Mouse (Mus musculus) cerebellum, adult 18-20 months (tissue): Measurements from ENCODE around the gene Prx.

Experiments used
- DNase-seq, 2 experiments: peaks; one replicate each; pipeline ENCODE4 v3.0.0; 2021

The Prx gene

DNA sequence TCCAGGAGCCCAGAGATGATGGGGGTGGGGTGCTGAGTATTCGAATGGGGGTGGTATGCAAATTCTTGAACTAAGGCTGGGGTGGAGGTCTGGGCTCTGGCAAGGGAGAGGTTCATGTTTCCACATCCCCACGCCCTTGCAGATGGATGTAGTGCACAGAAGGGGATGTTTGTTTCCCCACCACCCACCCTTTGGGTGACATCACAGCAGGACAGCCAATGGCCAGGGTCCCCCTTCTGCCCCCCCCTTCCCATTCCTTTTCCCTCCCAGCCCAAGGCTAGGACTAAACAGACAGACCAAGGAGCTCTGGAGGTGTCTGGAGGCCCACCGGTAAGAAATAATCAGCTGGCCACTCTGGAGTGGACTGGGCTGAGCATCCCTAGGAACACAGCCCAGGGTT, at the start of gene Prx:
Gene Prx, plus strand, starts transcription at position 289 of the 400 bp plus-strand sequence.
- DNase-seq, result no peak

DNA sequence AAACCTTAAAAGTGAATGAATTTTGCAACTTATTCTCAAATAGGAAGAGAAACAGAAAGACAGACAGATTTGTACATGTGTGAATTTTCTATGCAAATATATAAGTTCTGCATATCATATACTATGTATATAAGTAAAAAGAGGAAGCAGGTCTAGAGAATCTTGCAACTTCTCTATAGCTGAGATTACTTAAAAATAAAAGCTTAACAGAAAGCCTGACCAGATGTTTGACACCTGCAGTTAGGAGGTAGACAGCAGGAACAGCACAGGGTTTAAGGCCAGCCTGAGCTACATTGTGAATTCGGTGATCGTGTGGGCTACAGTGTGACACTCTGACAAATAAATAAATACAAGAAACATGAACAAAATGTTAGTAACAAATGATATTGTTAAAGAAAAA, 47.8 kb upstream of the Prx start:
- DNase-seq, result no peak

DNA sequence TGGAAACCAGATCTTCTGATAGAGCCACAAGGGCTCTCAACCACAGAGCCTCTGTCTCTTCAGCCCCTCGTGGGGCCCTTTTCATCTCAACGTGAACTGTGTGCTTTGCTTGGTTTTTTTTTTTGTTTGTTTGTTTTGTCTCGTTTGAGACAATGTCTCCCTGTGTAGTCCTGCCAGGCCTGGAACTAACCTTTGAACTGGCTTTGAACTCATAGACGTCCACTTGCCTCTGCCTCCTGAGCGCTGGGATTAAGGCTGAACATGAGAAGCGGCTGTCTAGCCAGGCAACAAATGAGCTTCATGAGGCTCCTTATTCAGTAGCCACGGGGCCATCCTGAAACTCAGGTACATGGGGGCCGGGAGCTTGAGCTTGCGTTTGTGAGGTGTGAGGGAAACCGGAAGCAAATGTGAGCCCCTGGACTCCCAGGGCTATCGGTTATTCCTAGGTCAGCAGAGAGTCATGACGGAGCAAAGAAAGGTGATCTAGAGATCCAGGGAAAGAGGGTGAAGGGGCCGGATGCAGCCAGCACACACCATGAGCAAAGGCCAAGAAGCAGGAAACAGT, 46.8 kb upstream of the Prx start:
- no peak for DNase-seq

DNA sequence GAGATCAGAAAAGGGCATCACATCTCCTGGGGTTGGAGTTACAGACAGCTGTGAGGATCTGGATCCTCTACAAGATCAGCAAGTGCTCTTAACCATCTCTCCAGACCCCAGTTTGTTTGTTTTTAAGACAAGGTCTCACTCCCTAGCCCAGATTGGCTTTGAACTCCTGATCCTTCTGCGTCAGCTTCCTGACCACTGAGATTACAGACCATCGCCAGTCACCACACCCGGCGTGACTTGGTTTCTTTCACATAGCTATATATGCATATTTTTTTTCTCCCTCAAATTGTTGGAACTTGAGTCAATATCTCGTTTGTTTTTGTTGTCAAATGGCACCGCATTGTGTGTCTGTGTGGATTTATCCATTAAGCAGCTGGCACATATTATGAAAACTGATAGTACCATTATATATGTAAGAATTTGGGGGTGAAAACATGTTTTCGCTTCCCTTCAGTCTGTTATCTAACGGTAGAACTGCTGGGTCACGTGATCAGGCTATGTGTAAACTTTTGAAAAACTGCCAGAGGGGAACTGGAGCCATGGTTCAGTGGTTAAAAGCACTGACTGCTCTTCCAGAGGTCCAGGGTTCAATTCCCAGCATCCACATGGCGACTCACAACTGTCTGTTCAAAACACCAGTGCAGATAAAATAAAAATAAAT, 44.5 kb upstream of the Prx start:
- no peak for DNase-seq

DNA sequence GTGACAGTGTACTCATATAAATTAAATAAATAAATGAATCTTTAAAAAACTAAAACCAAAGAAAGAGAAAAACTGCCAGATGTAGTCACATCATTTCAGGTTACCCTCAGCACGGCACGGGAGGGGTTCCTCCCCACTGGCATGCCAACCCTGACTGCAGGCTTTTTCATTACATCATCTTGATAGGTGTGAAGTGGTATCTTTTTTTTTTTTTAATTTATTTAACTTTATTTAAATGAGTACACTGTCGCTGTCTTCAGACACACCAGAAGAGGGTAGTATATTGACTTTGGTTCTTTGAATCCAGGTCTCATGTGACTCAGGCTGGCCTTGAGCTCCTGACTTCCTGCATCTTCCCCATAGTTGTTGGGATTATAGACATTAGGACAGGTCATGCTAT, 43.9 kb upstream of the Prx start:
- DNase-seq, result no peak

DNA sequence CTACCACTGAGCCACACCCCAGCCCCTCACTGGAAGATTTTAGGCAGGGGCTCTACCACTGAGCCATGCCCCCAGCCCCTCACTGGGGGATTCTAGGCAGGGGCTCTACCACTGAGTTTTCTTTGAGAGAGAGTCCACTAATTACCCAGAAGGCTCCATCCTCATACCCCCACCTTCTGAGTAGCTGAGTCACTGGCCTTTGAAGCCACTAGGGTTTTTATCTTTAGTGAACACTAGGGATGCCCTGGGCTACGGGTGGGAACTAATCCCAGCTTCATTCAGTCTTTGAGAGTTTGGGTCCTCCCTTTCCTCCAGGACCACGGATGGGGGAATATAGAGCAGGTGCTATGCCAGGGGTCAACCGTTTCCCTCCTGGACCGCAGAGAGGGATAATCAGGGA, 40.5 kb upstream of the Prx start:
- no peak for DNase-seq

DNA sequence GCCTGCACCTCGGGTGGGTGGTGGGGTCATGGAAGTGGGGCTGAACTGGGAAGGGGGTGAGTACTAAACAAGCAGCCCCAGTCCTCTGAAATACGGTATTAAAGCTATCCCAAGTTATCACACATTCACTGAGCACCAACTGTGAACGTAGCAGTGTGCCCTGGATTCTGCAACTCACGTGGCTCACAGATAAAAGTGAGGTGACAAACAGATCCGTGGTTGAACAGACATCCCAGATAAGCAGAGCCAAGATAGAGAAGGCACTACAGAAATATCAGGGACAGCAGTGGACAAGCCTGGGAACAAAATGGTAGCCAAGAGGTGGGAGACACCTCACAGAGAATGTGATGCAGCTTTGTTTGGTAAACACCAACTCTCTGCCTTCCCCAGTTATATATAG, 39.5 kb upstream of the Prx start:
- no peak for DNase-seq

DNA sequence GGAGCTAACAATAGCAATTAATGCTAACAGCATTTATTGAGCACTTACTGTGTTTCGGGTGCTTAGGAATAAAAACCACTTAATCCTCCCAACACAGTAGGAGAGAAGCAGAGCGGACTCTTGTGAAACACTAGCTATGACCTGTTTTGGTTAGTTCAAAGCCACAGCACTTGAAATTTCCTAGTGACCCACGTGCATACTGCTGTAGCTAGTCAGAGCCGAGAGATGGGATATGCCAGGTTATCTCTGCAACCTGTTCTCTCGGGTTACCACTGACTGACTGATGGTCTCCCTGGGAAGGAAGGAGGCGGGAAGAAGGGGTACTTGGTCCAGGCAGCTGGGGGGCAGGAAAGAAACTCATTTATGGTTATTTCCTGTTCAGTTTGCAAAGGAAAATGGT, 38.6 kb upstream of the Prx start:
- DNase-seq, result no peak

DNA sequence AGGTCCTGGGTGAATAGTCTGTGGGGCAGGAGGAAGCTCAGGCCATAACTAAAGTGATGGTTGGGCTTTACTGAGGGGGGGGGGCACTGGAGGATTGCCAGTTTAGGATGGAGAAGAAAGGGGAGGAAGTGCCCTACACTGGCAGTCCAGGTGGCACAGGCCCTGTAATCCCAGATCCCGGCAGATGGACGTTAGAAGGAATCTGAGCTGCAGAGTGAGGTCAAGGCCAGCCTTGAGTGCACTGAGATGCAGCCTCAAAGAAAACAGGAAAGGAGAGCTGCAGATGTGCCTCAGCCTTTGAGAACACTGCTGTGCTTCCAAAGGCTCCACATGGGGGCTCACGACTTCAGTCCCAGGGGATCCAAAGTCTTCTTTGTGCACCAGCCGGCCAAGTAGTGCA, 31.5 kb upstream of the Prx start:
- no peak for DNase-seq

DNA sequence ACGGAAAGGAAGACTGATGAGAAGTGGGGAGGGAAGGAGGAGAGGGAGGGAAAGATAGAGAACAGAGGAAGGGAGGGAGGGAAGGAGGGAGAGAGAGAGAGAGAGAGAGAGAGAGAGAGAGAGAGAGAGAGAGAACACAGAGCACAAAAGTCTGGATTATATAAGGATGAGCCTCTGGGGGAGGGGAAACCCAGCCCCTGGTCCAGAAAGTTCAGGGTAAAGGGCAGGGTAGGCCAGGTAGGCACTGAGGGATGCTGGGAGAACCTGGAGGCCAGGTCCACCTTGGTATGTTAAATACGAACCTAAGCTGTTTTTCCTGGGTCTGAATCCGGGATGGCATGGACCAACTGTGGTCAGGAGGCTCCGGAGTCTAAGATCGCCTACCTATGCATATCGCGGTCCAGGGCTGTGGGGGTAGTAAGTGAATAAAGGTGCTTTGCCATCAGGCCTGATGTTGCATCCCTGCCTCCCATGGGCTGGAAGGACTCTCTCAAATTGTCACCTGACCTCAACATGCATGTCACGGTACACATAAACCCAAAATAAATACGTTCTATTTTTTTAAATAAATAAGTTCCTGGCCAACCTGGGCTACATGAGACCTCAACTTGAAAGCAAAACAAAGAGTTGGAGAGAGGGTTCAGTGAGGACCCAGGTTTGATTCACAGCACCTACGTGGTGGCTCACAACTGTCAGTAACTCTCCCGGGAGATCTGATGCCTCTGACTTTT, 27.6 kb upstream of the Prx start:
- DNase-seq, result no peak

DNA sequence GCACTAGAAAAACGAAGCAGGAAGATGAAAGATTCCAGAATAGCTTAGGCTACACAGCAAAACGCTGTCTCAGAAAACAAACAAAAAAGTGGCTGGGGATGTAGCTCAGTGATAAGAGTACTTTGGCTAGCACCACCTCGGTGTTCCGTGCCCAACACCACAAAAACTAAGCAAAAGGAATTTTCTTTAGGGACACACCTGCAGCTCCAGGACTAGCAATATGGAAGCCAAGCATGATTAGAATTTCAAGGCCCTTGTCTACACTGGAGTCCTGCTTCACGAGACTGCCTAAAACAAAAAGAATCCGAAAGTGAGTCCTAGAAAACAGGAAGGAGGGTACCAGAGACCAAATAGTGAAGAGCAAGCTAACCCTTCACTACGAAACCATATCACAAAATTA, 26.5 kb upstream of the Prx start:
- DNase-seq, result no peak

DNA sequence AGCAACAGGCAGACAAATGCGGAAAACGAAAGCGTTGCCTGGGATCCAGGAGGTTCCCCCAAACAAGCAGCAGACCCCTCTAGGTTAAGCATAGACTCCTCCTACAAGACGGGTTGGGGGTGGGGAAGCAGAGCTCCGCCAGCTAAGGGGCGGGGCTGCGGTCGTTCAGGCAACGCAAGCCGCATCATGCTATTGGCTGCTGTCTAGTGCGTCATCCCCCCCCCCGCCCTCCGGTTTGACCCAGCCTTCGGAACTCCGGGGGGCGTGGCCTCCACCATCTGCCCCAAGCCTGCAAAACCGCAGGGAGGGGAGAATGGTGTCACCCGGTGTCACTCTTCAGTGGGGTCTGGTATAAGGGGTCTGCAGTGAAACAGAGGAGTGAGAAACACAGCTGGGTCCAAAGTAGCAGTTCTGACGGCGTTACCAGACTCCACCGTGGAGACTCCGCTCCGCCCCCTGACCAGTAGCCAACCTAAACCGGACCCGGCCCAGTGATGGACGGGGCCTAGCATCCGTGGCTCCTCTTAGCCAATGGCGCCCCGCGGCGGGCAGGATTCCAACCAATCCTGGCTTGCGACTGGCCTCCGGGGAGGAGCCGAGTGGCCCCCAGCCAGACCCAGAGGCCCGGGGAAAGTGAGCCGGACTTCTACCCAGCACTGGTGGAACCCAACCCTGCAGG, 25.8 kb upstream of the Prx start, which contains the start of gene Sertad3:
Gene Sertad3, plus strand, starts transcription at position 613 of the 679 bp plus-strand sequence.
- DNase-seq, result peak; percentile 99 to 100

DNA sequence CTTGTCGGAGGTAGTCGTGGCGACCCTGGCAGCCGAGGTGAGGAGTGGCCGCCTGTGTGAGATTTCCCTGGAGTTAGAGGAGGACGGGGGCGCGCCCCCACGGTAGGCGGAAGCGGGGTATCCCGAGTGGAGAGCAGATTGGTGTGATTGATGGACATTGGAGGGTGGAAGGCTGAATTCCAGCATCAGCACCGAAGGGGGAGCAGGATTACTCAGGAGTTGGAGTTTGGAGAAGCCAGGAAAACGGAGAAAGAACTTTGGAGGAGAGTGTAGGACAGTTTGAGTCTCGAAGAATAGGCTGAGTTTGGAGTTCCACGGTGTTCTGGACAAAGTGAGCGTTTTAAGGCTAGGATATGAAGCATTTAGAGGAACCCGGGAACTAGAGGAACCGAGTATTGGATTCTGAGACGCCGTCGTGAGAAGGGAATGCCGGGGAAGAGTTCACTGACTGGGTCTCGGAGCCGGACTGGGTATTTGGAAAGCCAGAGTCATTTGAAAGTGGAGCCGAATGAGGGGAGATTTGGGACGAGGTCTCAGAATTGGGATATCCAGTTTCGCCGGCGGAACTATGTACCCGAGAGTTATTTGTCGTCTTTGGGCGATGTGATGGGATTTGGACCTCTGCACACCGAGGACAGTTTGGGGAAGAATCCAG, 25.2 kb upstream of the Prx start:
- DNase-seq, result no peak

DNA sequence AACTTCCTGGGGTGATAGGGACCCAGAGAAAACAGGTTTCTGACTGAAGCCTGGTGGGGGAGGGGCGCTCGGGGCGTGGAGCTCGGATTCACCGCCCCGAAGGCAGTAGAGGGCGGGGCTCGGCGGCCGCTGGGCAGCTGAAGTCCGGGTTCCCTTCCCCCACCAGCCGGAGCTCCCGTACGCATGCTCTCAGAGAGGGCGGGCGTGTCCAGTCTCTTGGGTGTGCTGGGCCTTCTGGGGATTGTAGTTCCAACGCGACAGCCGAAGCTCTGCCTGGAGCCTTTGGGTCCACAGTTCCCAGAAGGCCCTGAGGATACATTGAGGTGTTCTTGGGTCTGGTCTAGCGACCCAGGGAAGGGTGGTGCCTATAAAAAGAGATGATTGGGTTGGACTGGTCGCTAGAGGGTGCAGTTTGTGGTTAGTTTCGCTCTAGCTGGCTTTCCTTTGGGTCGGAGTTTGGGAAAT, 24.6 kb upstream of the Prx start:
- peak; percentile 97 to 99 for DNase-seq

DNA sequence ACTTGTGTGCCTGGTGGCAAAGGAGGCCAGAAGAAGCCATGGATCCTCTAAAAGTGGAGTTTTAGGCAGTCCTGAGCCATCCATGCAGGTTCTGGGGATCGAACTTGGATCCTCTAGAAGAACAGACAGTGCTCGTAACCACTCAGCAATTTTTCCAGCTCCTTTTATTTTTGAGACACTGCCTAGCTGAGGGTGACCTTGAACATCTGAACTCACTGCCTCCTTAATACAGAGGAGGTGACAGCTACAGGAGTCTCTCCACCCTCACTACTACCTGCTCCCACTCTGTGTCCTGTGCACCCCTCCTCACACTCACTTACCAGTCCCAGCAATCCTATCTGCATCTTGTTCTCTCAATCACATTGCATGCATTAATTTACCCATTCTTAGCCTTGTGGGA, 23.5 kb upstream of the Prx start:
- DNase-seq, result no peak

DNA sequence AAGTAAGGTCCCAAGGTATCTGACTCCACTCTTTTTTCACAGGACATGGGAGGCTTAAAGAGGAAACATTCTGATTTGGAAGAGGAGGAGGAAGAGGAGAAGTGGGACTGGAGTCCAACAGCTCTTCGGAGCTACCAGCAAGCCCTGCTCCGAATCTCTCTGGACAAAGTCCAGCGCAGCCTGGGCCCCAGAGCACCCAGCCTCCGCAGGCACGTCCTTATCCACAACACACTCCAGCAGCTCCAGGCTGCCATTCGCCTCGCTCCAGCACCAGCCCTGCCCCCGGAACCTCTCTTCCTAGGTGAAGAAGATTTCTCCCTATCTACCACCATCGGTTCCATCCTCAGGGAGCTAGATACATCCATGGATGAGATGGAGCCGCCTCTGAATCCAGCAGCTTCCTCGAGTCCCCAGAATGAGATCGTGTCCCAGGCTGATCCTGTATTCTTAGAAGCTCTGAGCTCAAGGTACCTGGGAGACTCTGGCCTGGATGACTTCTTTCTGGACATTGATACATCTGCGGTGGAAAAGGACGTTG, 23.0 kb upstream of the Prx start:
- DNase-seq, result peak in 1 of 2 experiments; percentile 26

DNA sequence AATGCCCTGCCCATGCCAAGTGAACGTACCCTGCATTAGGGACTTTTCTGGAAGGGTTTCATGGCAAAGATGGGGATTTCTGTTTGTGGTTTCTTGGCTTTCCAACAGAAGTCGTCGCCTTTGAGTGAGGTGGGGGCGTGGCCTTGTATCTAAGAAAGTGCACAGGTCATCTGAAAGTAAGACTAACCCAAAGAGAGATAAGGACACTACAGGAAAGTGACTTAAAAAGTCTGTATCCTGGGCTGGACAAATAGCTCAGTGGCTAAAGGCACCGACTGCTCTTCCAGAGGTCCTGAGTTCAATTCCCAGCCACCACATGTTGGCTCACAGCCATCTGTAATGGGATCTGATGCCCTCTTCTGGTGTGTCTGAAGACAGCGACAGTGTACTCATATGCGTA, 20.6 kb upstream of the Prx start:
- DNase-seq, result no peak

DNA sequence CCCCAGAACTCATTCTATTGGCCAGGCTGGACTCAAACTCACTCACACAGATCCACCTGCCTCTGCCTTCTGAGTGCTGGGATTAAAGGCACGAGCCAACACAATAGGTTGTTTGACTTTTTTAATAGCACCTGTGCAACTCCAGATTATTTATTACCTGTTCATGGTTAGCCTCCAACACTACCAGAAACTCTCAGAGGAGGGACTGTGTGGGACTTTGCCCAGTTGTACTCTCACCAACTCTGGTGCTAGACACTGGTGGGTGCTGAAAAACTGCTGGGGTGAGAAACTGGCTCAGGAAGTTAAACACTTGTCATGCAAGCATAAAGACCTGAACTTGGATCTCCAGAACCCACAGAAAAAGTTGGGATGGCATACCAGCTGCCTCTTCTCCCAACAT, 19.4 kb upstream of the Prx start:
- DNase-seq, result no peak

DNA sequence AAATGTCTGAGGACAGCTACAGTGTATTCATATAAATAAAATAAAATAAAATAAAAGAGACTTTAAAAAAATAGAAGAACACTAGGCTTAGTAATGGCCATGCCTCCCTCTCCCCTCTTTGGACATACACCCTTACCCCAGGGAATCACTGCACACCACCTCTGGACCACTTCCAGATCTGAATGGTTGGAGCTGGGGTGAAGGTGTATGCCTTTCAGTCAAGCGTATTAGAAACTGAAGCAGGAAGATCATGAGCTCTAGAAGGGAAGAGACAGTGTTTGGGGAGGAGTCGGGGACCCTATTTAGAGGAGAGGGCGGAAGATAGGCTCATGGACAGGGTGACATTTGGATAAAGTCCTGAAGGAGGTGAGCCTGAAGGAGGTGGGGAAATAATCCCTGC, 18.6 kb upstream of the Prx start:
- DNase-seq, result no peak

DNA sequence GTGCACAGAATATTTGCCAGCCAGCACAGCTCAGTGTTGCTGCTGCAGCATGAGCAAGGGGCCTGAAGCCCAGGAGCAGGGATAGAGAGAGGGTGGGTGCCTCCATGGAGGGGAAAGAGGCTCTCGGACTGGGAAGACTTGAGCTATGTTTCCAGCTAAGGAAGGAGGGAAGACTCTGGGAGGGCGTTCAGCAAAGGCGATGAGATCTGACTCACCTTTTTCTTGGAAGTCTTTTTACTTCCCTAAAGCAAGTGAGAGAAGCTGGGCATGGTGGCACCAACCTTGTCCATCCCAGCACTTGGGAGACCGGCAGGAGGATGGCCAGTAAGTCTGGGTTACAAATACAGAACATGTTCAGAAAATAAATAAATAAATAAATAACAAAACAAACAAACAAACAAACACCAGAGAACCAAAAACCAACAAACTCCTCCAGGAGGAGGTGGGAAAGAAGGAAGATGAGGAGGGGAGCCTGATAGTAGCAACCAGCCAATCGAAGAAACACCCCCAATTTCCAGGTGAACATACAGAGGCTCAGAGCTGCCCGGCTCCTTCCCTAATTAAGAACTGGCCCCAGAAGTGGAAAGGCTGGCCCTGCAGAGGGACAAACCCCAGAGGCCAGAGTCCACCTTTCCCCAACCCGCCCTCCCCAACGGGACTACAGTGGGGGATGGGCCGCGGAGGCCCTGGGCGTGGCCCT, 18.0 kb upstream of the Prx start:
- peak in 1 of 2 experiments; percentile 30 for DNase-seq

DNA sequence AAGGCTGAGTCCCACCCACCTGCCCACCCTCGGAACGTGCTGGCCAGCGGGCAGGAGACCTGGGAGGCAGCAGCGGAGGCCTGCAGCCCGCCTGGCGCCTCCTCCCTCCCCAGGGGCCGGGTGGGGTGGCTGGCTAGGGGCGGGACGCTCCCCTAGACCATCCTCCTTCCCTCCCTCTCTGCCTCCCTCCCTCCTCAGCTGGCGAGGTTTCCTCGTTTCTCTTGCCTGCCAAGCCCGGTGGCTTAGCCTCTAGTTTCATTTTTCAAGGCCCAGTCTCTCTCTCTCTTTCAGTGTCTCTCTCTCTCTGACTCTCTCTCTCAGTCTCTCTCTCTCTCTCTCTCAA, 17.5 kb upstream of the Prx start:
- peak; percentile 84 to 85 for DNase-seq

DNA sequence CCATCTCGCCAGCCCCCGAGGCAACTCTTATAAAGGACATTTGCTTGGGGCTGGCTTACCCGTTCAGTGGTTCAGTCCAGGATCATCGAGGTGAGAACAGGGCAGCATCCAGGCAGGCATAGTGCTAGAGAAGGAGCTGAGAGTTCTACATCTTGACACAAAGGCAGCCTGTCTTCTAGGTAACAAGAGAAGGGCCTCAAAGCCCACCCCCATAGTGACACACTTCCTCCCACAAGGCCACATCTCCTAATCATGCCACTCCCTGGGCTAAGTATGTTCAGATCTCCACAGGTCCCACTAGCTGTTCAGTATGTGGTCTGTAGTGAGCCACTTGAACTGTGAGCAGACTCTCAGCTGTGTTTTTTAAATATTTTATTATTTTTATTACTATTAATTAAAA, 15.3 kb upstream of the Prx start:
- no peak for DNase-seq
